Mouse (Mus musculus) liver, postnatal 0 days (tissue): ENCODE results near the gene Usp24. TPM values are rescaled to one million over a fixed set of nuclear protein-coding genes. Genes with fewer than 3 reads are reported as not detected.
A peak's percentile ranks its signal among the peaks of the same experiment; 100 is the strongest.
"Not testable (repeated sequence)": the region's sequence is repeated elsewhere in the genome, so short reads cannot be mapped to it uniquely, and the experiment has no call there.

ENCODE experiments used
- ATAC-seq: fragments of 200-750 bp; cut with Nextera tagmentation; 2 replicates; pipeline ENCODE4 v1.8.0; 2017; ENCODE audit warnings: mild to moderate bottlenecking, moderate library complexity
- DNase-seq: peaks from one replicate; pipeline ENCODE4 v3.0.0-alpha.2; 2016
- H3K27ac ChIP-seq: fragments of 300-500 bp; sonication (generic); 2 replicates; pipeline ENCODE4 v1.5.1; 2014; ENCODE audit warnings: antibody characterized with exemption, moderate library complexity, mild to moderate bottlenecking, low read depth
- H3K27me3 ChIP-seq: fragments of 300-500 bp; sonication (generic); 2 replicates; pipeline ENCODE4 v1.6.1; 2014; ENCODE audit warnings: low read length, control low read depth, mixed read lengths; ENCODE audit not compliant: insufficient read depth
- H3K36me3 ChIP-seq: fragments of 300-500 bp; sonication (generic); replicated peaks from 2 replicates; pipeline ENCODE4 v1.6.1; 2014; ENCODE audit warnings: mild to moderate bottlenecking, control low read depth, low read length, moderate library complexity, mixed read lengths; ENCODE audit not compliant: insufficient read depth
- H3K4me1 ChIP-seq: fragments of 300-500 bp; sonication (generic); 2 replicates; pipeline ENCODE4 v1.6.1; 2014; ENCODE audit warnings: antibody characterized with exemption, mild to moderate bottlenecking, control low read depth; ENCODE audit not compliant: insufficient read depth
- H3K4me2 ChIP-seq: fragments of 300-500 bp; sonication (generic); 2 replicates; pipeline ENCODE4 v1.6.1; 2014; ENCODE audit warnings: low read depth, mild to moderate bottlenecking, low read length, moderate library complexity, mixed read lengths
- H3K4me3 ChIP-seq: fragments of 300-500 bp; sonication (generic); 2 replicates; pipeline ENCODE4 v1.5.1; 2014; ENCODE audit warnings: low read depth, low read length
- H3K9ac ChIP-seq: fragments of 300-500 bp; sonication (generic); replicated peaks from 2 replicates; pipeline ENCODE4 v1.6.1; 2014; ENCODE audit warnings: mild to moderate bottlenecking, moderate library complexity
- H3K9me3 ChIP-seq: fragments of 300-500 bp; sonication (generic); 2 replicates; pipeline ENCODE4 v1.6.1; 2016; ENCODE audit warnings: mild to moderate bottlenecking, control low read depth, low read length, mixed read lengths
- CTCF ChIP-seq: sonication (generic); IDR thresholded peaks from 2 replicates; pipeline ENCODE4 v1.5.1; 2016; ENCODE audit warnings: antibody characterized with exemption, low read depth
- EP300 ChIP-seq: IDR thresholded peaks from 2 replicates; pipeline ENCODE4 v1.6.1; 2016; ENCODE audit warnings: antibody characterized with exemption, low read depth, mild to moderate bottlenecking
- WGBS: fragments of 180-500 bp; shearing (Covaris S2); extraction: QIAGEN DNeasy Blood & Tissue Kit; methylation state at CpG from one replicate; pipeline ENCODE4 v1.1.7; 2014; ENCODE audit not compliant: insufficient replicate concordance; 5-methylcytosine and 5-hydroxymethylcytosine counted together
- polyA plus RNA-seq: library from polyadenylated mRNA; unstranded; fragments of >200 nt; fragmentation: Nextera tagmentation; extraction: Ambion mirVana; gene quantifications from 2 replicates; pipeline ENCODE4 v1.2.1, GENCODE M21; 2015

Usp24 gene
- polyA plus RNA-seq, 1 experiment from 2014 or later, result 4.7 TPM

GRCm38 (mm10) chr4:106327436-106327835, 11.4 kb downstream of the Usp24 start:
- peaks cover 3% of the 10 kb centered on the region; the same call in 1 of the 2 replicates for H3K36me3 ChIP-seq
- ATAC-seq (peak; percentile 83), DNase-seq (peak; percentile 37)
- peaks cover 21% of the 10 kb centered on the region for H3K4me1 ChIP-seq
- H3K4me3 ChIP-seq, result no peak overlapping the region
- no peaks in the 10 kb centered on the region for H3K27me3 ChIP-seq
- TF ChIP-seq CTCF, result no peak
- peak; percentile 31; the same call in 1 of the 2 replicates for TF ChIP-seq EP300
- WGBS, result 55% methylated on average over 5 of the region's 5 CpGs
- peak overlapping the region; percentile 25 for H3K27ac ChIP-seq
- H3K4me2 ChIP-seq, result peak overlapping the region; percentile 43
- no peak overlapping the region for H3K9ac ChIP-seq
- no peaks in the 10 kb centered on the region for H3K9me3 ChIP-seq

GRCm38 (mm10) chr4:106328704-106329103, 12.7 kb downstream of the Usp24 start:
- DNase-seq, result no peak
- Histone ChIP-seq H3K27me3 (no peaks in the 10 kb centered on the region), H3K9ac (no peak overlapping the region), H3K4me3 (no peak overlapping the region), H3K27ac (peak overlapping the region; percentile 18; the same call in 1 of the 2 replicates), H3K36me3 (peaks cover 3% of the 10 kb centered on the region; the same call in 1 of the 2 replicates), H3K4me1 (peaks cover 31% of the 10 kb centered on the region), H3K9me3 (no peaks in the 10 kb centered on the region), H3K4me2 (no peak overlapping the region)
- TF ChIP-seq EP300, result no peak
- TF ChIP-seq CTCF, result no peak
- WGBS, result 64% methylated on average over 4 of the region's 4 CpGs
- no peak for ATAC-seq

GRCm38 (mm10) chr4:106329171-106329570, 13.2 kb downstream of the Usp24 start:
- H3K27me3 ChIP-seq, H3K4me3 ChIP-seq, H3K36me3 ChIP-seq, H3K27ac ChIP-seq, H3K4me2 ChIP-seq, ATAC-seq, H3K9me3 ChIP-seq, H3K9ac ChIP-seq, DNase-seq: not testable (repeated sequence)
- TF ChIP-seq CTCF, result peak; percentile 50
- 67% methylated on average over 6 of the region's 6 CpGs for WGBS
- H3K4me1 ChIP-seq, result peaks cover 31% of the 10 kb centered on the region

GRCm38 (mm10) chr4:106330371-106330819, 14.4 kb downstream of the Usp24 start:
- no peak overlapping the region for H3K4me2 ChIP-seq
- no peak for TF ChIP-seq CTCF
- TF ChIP-seq EP300, result no peak
- no peak overlapping the region for H3K9ac ChIP-seq
- H3K27ac ChIP-seq, result no peak overlapping the region
- peaks cover 3% of the 10 kb centered on the region; the same call in 1 of the 2 replicates for H3K36me3 ChIP-seq
- ATAC-seq (peak; percentile 55), DNase-seq (no peak)
- WGBS, result 72% methylated on average over 5 of the region's 5 CpGs
- H3K27me3 ChIP-seq, result no peaks in the 10 kb centered on the region
- no peaks in the 10 kb centered on the region for H3K9me3 ChIP-seq
- H3K4me1 ChIP-seq, result peaks cover 31% of the 10 kb centered on the region
- no peak overlapping the region for H3K4me3 ChIP-seq

- Histone ChIP-seq H3K27ac (0 out of 2 replicates have a peak overlapping the region, but pooled peaks have one; percentile 35), H3K4me1 (peaks cover 25% of the 10 kb centered on the region)
- DNase-seq, result no peak
These were observed 17.1 kb downstream of the Usp24 start for GRCm38 (mm10) chr4:106333071-106333470.

GRCm38 (mm10) chr4:106333584-106333983, 17.6 kb downstream of the Usp24 start:
- ATAC-seq, result no peak
- Histone ChIP-seq H3K4me1 (peaks cover 27% of the 10 kb centered on the region), H3K9me3 (no peaks in the 10 kb centered on the region), H3K36me3 (no peaks in the 10 kb centered on the region), H3K4me3 (no peak overlapping the region), H3K9ac (no peak overlapping the region), H3K27ac (no peak overlapping the region), H3K4me2 (no peak overlapping the region), H3K27me3 (no peaks in the 10 kb centered on the region)
- WGBS, result 43% methylated on average over 2 of the region's 2 CpGs
- TF ChIP-seq CTCF (no peak), EP300 (no peak)
- DNase-seq, result no peak

More at GRCm38 (mm10) chr4:106333071-106333470, 17.1 kb downstream of the Usp24 start:
- Histone ChIP-seq H3K4me2 (no peak overlapping the region), H3K27me3 (no peaks in the 10 kb centered on the region), H3K4me3 (no peak overlapping the region), H3K36me3 (no peaks in the 10 kb centered on the region), H3K9me3 (no peaks in the 10 kb centered on the region), H3K9ac (no peak overlapping the region)
- WGBS, result 67% methylated on average over 3 of the region's 3 CpGs
- 0 out of 2 replicates have a peak, but pooled peaks have one; percentile 31 for ATAC-seq
- TF ChIP-seq EP300 (no peak), CTCF (no peak)

GRCm38 (mm10) chr4:106335858-106336257, 19.8 kb downstream of the Usp24 start:
- no peak overlapping the region for H3K9ac ChIP-seq
- TF ChIP-seq CTCF (no peak), EP300 (no peak)
- no peaks in the 10 kb centered on the region for H3K36me3 ChIP-seq
- no peaks in the 10 kb centered on the region for H3K9me3 ChIP-seq
- no peak overlapping the region for H3K27ac ChIP-seq
- ATAC-seq (no peak), DNase-seq (no peak)
- WGBS, result 54% methylated on average over 1 of the region's 1 CpGs
- no peak overlapping the region for H3K4me3 ChIP-seq
- H3K4me1 ChIP-seq, result peaks cover 14% of the 10 kb centered on the region
- H3K4me2 ChIP-seq, result no peak overlapping the region
- H3K27me3 ChIP-seq, result no peaks in the 10 kb centered on the region
